Mouse (Mus musculus) olfactory bulb, adult 2 months (tissue): ENCODE data around the gene Fahd1.

ENCODE experiments used
- CTCF ChIP-seq: fragments of 200-500 bp; IDR thresholded peaks from 2 replicates; pipeline ENCODE4 v1.5.1; 2012; ENCODE audit warnings: low read depth, mild to moderate bottlenecking, low read length, moderate library complexity; ENCODE audit not compliant: insufficient read depth
- POLR2A ChIP-seq: fragments of 200-500 bp; IDR thresholded peaks from 2 replicates; pipeline ENCODE4 v1.6.1; 2012; ENCODE audit warnings: mild to moderate bottlenecking, low read depth, low read length, moderate library complexity; ENCODE audit not compliant: insufficient read depth

- TF ChIP-seq POLR2A (no peak), CTCF (no peak)
Observed at GRCm38 (mm10) chr17:24884391-24884790, 34.2 kb upstream of the Fahd1 start.
